Mouse (Mus musculus): ENCODE measurements around the gene Flywch2. TPM values are rescaled to one million over a fixed set of nuclear protein-coding genes. Genes with fewer than 3 reads are reported as not detected.
A peak's percentile ranks its signal among the peaks of the same experiment; 100 is the strongest.

Flywch2 gene
- polyA plus RNA-seq, 2 experiments: 41.2 to 46.3 TPM

DNA sequence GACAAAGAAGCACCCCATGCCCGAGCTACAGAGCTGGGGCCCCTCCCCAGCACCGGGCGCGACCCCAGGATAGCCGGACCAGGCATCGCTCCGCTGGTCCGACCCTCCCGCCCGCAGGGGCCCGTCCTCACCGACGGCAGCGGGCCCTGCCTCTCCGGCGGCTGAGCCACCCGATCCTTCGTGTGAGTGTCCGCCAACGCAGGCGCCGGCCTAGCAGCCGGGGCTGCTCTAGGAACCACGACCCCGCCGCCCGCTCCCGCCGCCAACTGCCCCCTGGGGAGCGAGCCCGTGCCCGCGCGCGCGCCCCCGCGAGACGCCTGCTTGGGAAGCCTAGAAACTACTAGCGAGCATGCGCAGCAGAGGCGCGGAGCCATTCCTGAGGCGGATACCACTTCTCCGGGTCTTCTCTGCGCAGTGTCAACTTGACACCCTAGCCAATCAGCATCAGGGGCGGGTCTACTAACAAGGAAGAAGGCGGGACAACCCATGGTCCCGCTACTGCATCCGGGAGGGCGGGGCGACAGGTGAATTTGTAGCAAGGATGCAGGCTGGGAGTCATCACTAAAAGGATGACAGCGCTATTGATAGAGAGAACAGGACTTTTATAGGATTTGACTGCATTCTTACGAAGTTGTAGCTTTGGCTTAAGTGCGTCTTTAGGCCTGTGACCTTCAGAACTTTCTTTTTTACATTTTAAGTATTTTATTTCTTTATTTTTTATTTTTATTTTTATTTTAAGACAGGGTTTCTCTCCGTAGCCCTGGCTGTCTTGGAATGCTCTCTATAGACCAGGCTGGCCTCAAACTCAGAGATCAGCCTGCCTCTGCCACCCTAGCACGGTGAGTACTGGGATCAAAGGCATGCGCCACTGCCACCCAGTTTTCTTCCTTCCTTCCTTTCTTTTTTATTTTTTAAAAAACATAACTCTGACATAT lies 14.3 kb downstream of the Flywch2 start, which contains the start of gene Flywch1:
Flywch1 (minus strand) TSS at position 319 of the 935 bp plus-strand sequence.
- peak; percentile 100 for DNase-seq (ENCODE audit: low spot score)
- Histone ChIP-seq H3K27ac (replicated peaks; ENCODE audit: low read depth, low read length) (peak within 1 kb of the TSS; percentile 78), H3K9ac (ENCODE audit: low read depth, low read length, severe bottlenecking) (peak within 1 kb of the TSS; percentile 94), H3K4me3 (replicated peaks; ENCODE audit: low read length) (peak within 1 kb of the TSS; percentile 79), H3K4me1 (ENCODE audit: control insufficient read depth, insufficient read depth, low read length) (peaks cover 6% of the 10 kb centered on the region; the same call in 1 of the 2 replicates), H3K4me2 (replicated peaks; ENCODE audit: low read depth, low read length, severe bottlenecking) (peak within 1 kb of the TSS; percentile 66), H3K36me3 (ENCODE audit: control insufficient read depth, insufficient read depth, low read length) (0 out of 2 replicates have a peak, but pooled peaks cover 5% of the 10 kb centered on the region), H3K27me3 (ENCODE audit: control insufficient read depth, insufficient read depth, low read length) (no peaks in the 10 kb centered on the region), H3K9me3 (ENCODE audit: control insufficient read depth, low read length) (no peaks in the 10 kb centered on the region)
- WGBS: 3% methylated on average over 43 of the region's 58 CpGs
- 0 out of 2 replicates have a peak, but pooled peaks have one; percentile 73 for TF ChIP-seq POLR2A (IDR thresholded peaks at IDR 0.05; ENCODE audit: borderline replicate concordance, extremely low read depth, insufficient read depth, insufficient read length)
- peak; percentile 98 for ATAC-seq (ENCODE audit: low FRiP score, low read depth)

GRCm38 (mm10) chr17:23770896-23771283 lies 15.0 kb downstream of the Flywch2 start:
- H3K27me3 ChIP-seq (ENCODE audit: control insufficient read depth, insufficient read depth, low read length): no peaks in the 10 kb centered on the region
- under 1% methylated on average over 19 of the region's 19 CpGs for WGBS
- peaks cover 6% of the 10 kb centered on the region; the same call in 1 of the 2 replicates for H3K4me1 ChIP-seq (ENCODE audit: control insufficient read depth, insufficient read depth, low read length)
- peak overlapping the region; percentile 94 for H3K9ac ChIP-seq (ENCODE audit: low read depth, low read length, severe bottlenecking)
- 0 out of 2 replicates have a peak, but pooled peaks cover 5% of the 10 kb centered on the region for H3K36me3 ChIP-seq (ENCODE audit: control insufficient read depth, insufficient read depth, low read length)
- H3K27ac ChIP-seq (replicated peaks; ENCODE audit: low read depth, low read length): peak overlapping the region; percentile 78
- H3K4me2 ChIP-seq (replicated peaks; ENCODE audit: low read depth, low read length, severe bottlenecking): peak overlapping the region; percentile 66
- H3K9me3 ChIP-seq (ENCODE audit: control insufficient read depth, low read length): no peaks in the 10 kb centered on the region
- DNase-seq (ENCODE audit: low spot score): no peak
- peak overlapping the region; percentile 79 for H3K4me3 ChIP-seq (replicated peaks; ENCODE audit: low read length)
- no peak for TF ChIP-seq POLR2A (IDR thresholded peaks at IDR 0.05; ENCODE audit: borderline replicate concordance, extremely low read depth, insufficient read depth, insufficient read length)
- 0 out of 2 replicates have a peak, but pooled peaks have one; percentile 4 for ATAC-seq (ENCODE audit: low FRiP score, low read depth)

DNA sequence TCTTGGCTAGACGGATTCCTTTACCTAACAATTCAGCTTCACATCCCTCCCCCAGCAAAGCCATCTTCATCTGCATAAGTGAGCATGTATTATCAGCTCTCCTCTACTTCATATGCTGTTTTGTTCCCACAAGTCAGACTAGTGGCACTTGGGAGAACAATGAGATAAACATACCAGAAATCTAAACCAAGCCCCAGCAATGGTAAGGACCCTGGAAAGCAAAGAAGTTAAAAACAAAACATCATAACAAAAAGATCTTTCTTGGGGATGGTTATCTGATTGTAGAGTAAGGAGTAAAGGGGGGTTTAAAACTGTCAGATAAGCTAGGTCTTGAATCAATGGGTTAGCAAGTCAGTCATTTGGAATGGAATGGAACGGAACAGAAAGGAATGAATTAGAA lies 15.4 kb downstream of the Flywch2 start:
- Histone ChIP-seq H3K4me2 (replicated peaks; ENCODE audit: low read depth, low read length, severe bottlenecking) (peak overlapping the region; percentile 66), H3K4me1 (ENCODE audit: control insufficient read depth, insufficient read depth, low read length) (peaks cover 6% of the 10 kb centered on the region; the same call in 1 of the 2 replicates), H3K9me3 (ENCODE audit: control insufficient read depth, low read length) (no peaks in the 10 kb centered on the region), H3K27ac (replicated peaks; ENCODE audit: low read depth, low read length) (no peak overlapping the region), H3K4me3 (replicated peaks; ENCODE audit: low read length) (peak overlapping the region; percentile 79), H3K36me3 (ENCODE audit: control insufficient read depth, insufficient read depth, low read length) (0 out of 2 replicates have a peak, but pooled peaks cover 5% of the 10 kb centered on the region), H3K27me3 (ENCODE audit: control insufficient read depth, insufficient read depth, low read length) (no peaks in the 10 kb centered on the region), H3K9ac (ENCODE audit: low read depth, low read length, severe bottlenecking) (peak overlapping the region; percentile 94)
- TF ChIP-seq POLR2A (IDR thresholded peaks at IDR 0.05; ENCODE audit: borderline replicate concordance, extremely low read depth, insufficient read depth, insufficient read length): no peak
- 27% methylated on average over 2 of the region's 2 CpGs for WGBS
- no peak for ATAC-seq (ENCODE audit: low FRiP score, low read depth)
- DNase-seq (ENCODE audit: low spot score): no peak

DNA sequence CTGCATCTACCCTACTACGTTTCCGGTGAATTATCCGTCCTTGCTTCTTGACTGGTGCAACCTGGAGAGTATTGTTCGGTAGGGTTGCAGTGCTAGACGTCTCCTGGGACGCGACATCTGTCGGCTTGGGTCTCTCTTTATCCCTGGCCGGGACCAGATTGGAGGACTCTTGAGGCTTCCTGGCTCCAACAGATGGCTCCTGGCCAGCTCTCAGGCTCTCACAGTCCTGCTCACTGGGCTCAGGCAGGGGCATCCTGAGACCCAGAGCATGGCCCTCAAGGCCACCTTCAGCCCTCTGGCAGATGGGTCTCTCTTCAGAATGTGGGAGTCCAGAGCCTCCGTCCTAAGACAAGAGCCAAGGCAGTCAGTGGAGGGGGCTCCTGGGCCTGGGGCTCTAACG lies 22.9 kb downstream of the Flywch2 start:
- Histone ChIP-seq H3K4me2 (replicated peaks; ENCODE audit: low read depth, low read length, severe bottlenecking) (no peak overlapping the region), H3K9ac (ENCODE audit: low read depth, low read length, severe bottlenecking) (no peak overlapping the region), H3K36me3 (ENCODE audit: control insufficient read depth, insufficient read depth, low read length) (peaks cover 50% of the 10 kb centered on the region), H3K27me3 (ENCODE audit: control insufficient read depth, insufficient read depth, low read length) (no peaks in the 10 kb centered on the region), H3K4me1 (ENCODE audit: control insufficient read depth, insufficient read depth, low read length) (no peaks in the 10 kb centered on the region), H3K27ac (replicated peaks; ENCODE audit: low read depth, low read length) (no peak overlapping the region), H3K4me3 (replicated peaks; ENCODE audit: low read length) (no peak overlapping the region), H3K9me3 (ENCODE audit: control insufficient read depth, low read length) (no peaks in the 10 kb centered on the region)
- TF ChIP-seq POLR2A (IDR thresholded peaks at IDR 0.05; ENCODE audit: borderline replicate concordance, extremely low read depth, insufficient read depth, insufficient read length): no peak
- no peak for ATAC-seq (ENCODE audit: low FRiP score, low read depth)
- WGBS: 94% methylated on average over 11 of the region's 11 CpGs
- no peak for DNase-seq (ENCODE audit: low spot score)

GRCm38 (mm10) chr17:23761155-23761554 lies 24.7 kb downstream of the Flywch2 start:
- no peak for ATAC-seq (ENCODE audit: low FRiP score, low read depth)
- H3K36me3 ChIP-seq (ENCODE audit: control insufficient read depth, insufficient read depth, low read length): peaks cover 68% of the 10 kb centered on the region

More at GRCm38 (mm10) chr17:23761155-23761554, 24.7 kb downstream of the Flywch2 start:
- no peak for DNase-seq (ENCODE audit: low spot score)
- H3K4me2 ChIP-seq (replicated peaks; ENCODE audit: low read depth, low read length, severe bottlenecking): no peak overlapping the region
- no peak overlapping the region for H3K27ac ChIP-seq (replicated peaks; ENCODE audit: low read depth, low read length)
- no peak overlapping the region for H3K4me3 ChIP-seq (replicated peaks; ENCODE audit: low read length)
- H3K9me3 ChIP-seq (ENCODE audit: control insufficient read depth, low read length): no peaks in the 10 kb centered on the region
- WGBS: 95% methylated on average over 3 of the region's 3 CpGs
- H3K4me1 ChIP-seq (ENCODE audit: control insufficient read depth, insufficient read depth, low read length): no peaks in the 10 kb centered on the region
- TF ChIP-seq POLR2A (IDR thresholded peaks at IDR 0.05; ENCODE audit: borderline replicate concordance, extremely low read depth, insufficient read depth, insufficient read length): no peak
- no peaks in the 10 kb centered on the region for H3K27me3 ChIP-seq (ENCODE audit: control insufficient read depth, insufficient read depth, low read length)
- no peak overlapping the region for H3K9ac ChIP-seq (ENCODE audit: low read depth, low read length, severe bottlenecking)

All from limb, embryonic 14.5 days (tissue).